Mouse (Mus musculus) megakaryocyte, embryonic 14.5 days (primary cell): ENCODE data around the gene Chst1.

Experiments used
- FLI1 ChIP-seq: IDR thresholded peaks from 2 replicates; pipeline ENCODE4 v1.6.1; 2012; ENCODE audit warnings: low read length, inconsistent platforms, mixed read lengths
- GATA1 ChIP-seq: IDR thresholded peaks from 3 replicates; pipeline ENCODE4 v1.6.1; 2012; ENCODE audit warnings: mixed read lengths, low read length, inconsistent platforms, borderline replicate concordance

- TF ChIP-seq GATA1, result no peak
- TF ChIP-seq FLI1, result no peak
These were observed 41.0 kb downstream of the Chst1 start for GRCm38 (mm10) chr2:92640555-92640954.
